Mouse (Mus musculus) liver, embryonic 13.5 days (tissue): ENCODE data around the gene Ppm1b. TPM values are rescaled to one million over a fixed set of nuclear protein-coding genes. Genes with fewer than 3 reads are reported as not detected.

Experiments
- ATAC-seq: fragments of 200-750 bp; cut with Nextera tagmentation; 2 replicates; pipeline ENCODE4 v1.8.0; 2017; ENCODE audit warnings: low read depth, mild to moderate bottlenecking, moderate number of reproducible peaks, moderate library complexity
- DNase-seq: peaks from one replicate; pipeline ENCODE4 v3.0.0; 2022
- H3K27ac ChIP-seq: fragments of 300-500 bp; sonication (generic); 2 replicates; pipeline ENCODE4 v1.5.1; 2015; ENCODE audit warnings: moderate library complexity, mild to moderate bottlenecking, inconsistent platforms
- H3K27me3 ChIP-seq: fragments of 300-500 bp; sonication (generic); 2 replicates; pipeline ENCODE4 v1.6.1; 2015; ENCODE audit warnings: mild to moderate bottlenecking, inconsistent platforms
- H3K36me3 ChIP-seq: fragments of 300-500 bp; sonication (generic); 2 replicates; pipeline ENCODE4 v1.6.1; 2015; ENCODE audit warnings: mild to moderate bottlenecking, inconsistent platforms
- H3K4me1 ChIP-seq: fragments of 300-500 bp; sonication (generic); replicated peaks from 2 replicates; pipeline ENCODE4 v1.6.1; 2015; ENCODE audit warnings: inconsistent platforms
- H3K4me2 ChIP-seq: fragments of 300-500 bp; sonication (generic); 2 replicates; pipeline ENCODE4 v1.6.1; 2015; ENCODE audit warnings: inconsistent platforms, mild to moderate bottlenecking, moderate library complexity
- H3K4me3 ChIP-seq: fragments of 300-500 bp; sonication (generic); replicated peaks from 2 replicates; pipeline ENCODE4 v1.5.1; 2015; ENCODE audit warnings: mild to moderate bottlenecking, inconsistent platforms
- H3K9ac ChIP-seq: fragments of 300-500 bp; sonication (generic); 2 replicates; pipeline ENCODE4 v1.6.1; 2015; ENCODE audit warnings: mild to moderate bottlenecking, inconsistent platforms
- H3K9me3 ChIP-seq: fragments of 300-500 bp; sonication (generic); replicated peaks from 2 replicates; pipeline ENCODE4 v1.6.1; 2016; ENCODE audit warnings: inconsistent platforms
- WGBS: fragments of 180-500 bp; shearing (Covaris S2); methylation state at CpG from one replicate; pipeline ENCODE4 v1.1.7; 2015; ENCODE audit not compliant: insufficient replicate concordance; 5-methylcytosine and 5-hydroxymethylcytosine counted together
- polyA plus RNA-seq: library from polyadenylated mRNA; unstranded; fragments of >200 nt; fragmentation: Nextera tagmentation; extraction: Ambion mirVana; gene quantifications from 2 replicates; pipeline ENCODE4 v1.2.1, GENCODE M21; 2015

The Ppm1b gene
- polyA plus RNA-seq, 1 experiment from 2014 or later: 47.2 TPM

DNA sequence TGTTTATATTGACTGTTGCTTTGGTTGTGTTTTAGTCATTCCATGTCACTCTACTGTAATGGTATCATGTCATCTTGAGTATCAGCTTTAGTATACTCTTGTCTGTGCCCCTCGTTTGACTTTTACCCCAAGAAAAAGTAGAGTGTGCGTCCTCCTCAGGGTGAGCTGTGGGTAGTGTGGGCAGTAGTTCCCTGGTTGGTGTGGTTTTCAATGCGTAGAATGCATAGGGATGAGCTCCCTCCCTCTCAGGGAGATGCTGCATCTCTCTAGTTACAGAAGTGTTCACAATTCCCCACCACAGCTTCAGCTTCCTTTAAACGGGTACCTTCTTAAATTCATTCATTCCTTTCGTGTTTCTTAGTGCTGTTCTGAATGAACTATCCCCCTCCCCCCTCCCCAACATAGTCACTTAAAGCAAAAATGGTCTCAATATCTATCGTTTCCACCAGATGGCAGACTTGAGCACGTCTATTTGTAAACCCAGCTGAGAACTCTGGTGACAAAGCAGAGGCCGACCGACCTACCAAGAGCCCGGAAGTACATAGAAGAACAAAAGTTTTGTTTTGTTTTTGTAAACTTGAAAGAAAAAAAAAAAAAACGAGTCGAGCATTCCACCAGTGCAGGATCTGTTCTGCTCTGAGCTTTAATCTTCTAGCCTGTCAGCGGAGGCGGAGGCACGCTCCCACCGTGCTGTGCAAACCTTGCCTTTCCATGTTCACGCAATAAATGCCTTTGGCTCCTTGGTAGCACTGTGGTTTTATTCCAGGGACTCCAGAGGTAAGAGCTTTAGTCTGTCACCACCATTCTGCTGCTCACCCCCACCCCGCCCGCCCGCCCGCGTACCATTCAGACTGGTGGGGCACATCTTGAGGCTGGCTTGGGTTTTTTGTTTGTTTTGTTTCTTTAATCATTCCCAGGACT lies 67.0 kb downstream of the Ppm1b start:
- ATAC-seq (no peak), DNase-seq (no peak)
- Histone ChIP-seq H3K4me1 (peaks cover 12% of the 10 kb centered on the region), H3K4me2 (no peak overlapping the region), H3K9me3 (no peaks in the 10 kb centered on the region), H3K4me3 (no peak overlapping the region), H3K9ac (no peak overlapping the region), H3K36me3 (no peaks in the 10 kb centered on the region), H3K27ac (no peak overlapping the region), H3K27me3 (no peaks in the 10 kb centered on the region)
- 61% methylated on average over 22 of the region's 22 CpGs for WGBS

DNA sequence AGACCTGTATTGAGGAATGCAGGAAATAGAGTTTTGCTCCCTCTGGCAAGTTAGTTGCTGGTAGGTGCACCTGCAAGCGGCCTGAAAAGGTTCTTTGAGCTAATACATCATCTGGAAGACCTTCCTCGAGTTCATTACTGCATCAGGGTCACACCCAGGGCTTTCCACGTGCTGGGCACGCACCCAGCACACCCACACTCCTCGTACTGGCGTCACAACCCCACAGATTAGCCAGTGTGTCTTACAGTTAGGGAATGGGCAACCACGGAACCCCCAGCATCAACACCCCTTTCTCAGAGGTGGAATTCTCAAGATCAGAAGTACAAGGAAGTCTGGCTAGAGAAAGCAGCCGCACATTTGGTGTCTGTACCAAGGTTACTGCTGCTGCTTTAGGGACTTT lies 67.7 kb downstream of the Ppm1b start:
- no peaks in the 10 kb centered on the region for H3K36me3 ChIP-seq
- H3K4me2 ChIP-seq: no peak overlapping the region
- no peak overlapping the region for H3K9ac ChIP-seq
- no peak overlapping the region for H3K4me3 ChIP-seq
- 87% methylated on average over 8 of the region's 8 CpGs for WGBS
- H3K27me3 ChIP-seq: no peaks in the 10 kb centered on the region
- DNase-seq (no peak), ATAC-seq (no peak)
- H3K9me3 ChIP-seq: no peaks in the 10 kb centered on the region
- H3K27ac ChIP-seq: no peak overlapping the region
- peaks cover 6% of the 10 kb centered on the region for H3K4me1 ChIP-seq

DNA sequence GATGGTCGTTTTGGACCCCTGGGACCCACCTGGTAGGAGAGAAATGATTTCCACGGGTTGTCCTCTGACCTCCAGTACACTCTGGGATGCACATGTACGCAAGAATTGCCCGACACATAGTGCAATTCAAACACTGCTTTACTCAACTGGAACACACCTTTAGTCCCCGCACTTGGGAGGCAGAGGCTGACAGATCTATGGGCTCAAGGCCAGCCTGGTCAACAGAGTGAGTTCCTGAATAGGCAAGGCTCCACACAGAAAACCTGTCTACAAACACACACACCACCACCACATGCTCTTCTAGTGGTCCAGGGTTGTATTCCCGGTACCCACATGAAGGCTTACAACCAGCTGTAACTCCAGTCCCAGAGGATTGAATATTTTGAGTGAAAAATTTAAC lies 68.6 kb downstream of the Ppm1b start:
- Histone ChIP-seq H3K27ac (no peak overlapping the region), H3K27me3 (no peaks in the 10 kb centered on the region), H3K4me2 (no peak overlapping the region), H3K36me3 (no peaks in the 10 kb centered on the region), H3K4me1 (0 out of 2 replicates have a peak, but pooled peaks cover 3% of the 10 kb centered on the region), H3K9me3 (no peaks in the 10 kb centered on the region), H3K9ac (no peak overlapping the region), H3K4me3 (no peak overlapping the region)
- WGBS: 79% methylated on average over 6 of the region's 6 CpGs
- DNase-seq (no peak), ATAC-seq (no peak)

DNA sequence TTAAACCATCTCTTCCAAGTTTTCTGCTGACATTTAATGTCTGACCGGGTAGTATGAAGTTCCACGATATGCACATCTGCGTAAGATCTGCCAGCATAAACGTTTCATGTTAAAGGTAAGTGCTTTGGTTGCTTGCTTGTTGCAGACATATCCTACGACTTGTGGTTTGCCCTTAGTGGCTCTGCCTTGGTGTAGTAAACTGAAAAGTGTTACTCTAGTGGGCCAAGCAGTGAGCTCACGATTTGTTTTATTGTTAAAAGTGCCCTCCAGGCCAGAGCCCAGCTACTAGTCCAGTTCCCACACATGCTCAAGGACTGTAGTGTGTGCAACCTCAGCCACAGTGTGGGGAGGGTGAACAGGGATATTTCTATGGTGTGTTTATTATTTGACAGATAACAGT lies 69.9 kb downstream of the Ppm1b start:
- H3K4me2 ChIP-seq: no peak overlapping the region
- no peak for ATAC-seq
- H3K4me1 ChIP-seq: 0 out of 2 replicates have a peak, but pooled peaks cover 3% of the 10 kb centered on the region
- WGBS: 84% methylated on average over 6 of the region's 6 CpGs
- H3K27ac ChIP-seq: no peak overlapping the region
- H3K36me3 ChIP-seq: no peaks in the 10 kb centered on the region
- H3K4me3 ChIP-seq: no peak overlapping the region
- no peak for DNase-seq
- no peaks in the 10 kb centered on the region for H3K9me3 ChIP-seq
- H3K9ac ChIP-seq: no peak overlapping the region
- H3K27me3 ChIP-seq: no peaks in the 10 kb centered on the region

DNA sequence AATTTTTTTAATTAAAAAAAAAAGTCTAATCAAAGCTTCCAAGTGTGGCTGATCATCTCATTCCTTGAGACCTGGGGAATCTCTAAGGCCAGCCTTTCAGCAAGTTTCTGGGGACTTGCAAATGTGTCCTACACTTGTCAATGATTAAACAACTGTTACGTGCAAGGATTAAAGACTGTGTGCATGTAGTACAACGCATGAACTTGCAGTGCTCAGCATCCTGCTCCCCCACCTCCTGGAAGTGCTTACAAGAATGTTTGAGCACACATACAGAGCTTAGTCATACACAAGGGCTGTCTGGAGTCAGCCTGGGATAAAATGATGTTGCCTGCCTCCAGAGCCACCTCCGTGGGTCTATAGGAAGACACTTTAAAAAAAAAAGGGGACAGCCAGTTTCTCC lies 70.7 kb downstream of the Ppm1b start:
- DNase-seq (no peak), ATAC-seq (no peak)
- Histone ChIP-seq H3K36me3 (no peaks in the 10 kb centered on the region), H3K4me1 (0 out of 2 replicates have a peak, but pooled peaks cover 3% of the 10 kb centered on the region), H3K4me2 (no peak overlapping the region), H3K9me3 (no peaks in the 10 kb centered on the region), H3K4me3 (no peak overlapping the region), H3K27ac (no peak overlapping the region), H3K9ac (no peak overlapping the region), H3K27me3 (no peaks in the 10 kb centered on the region)
- 75% methylated on average over 3 of the region's 3 CpGs for WGBS

DNA sequence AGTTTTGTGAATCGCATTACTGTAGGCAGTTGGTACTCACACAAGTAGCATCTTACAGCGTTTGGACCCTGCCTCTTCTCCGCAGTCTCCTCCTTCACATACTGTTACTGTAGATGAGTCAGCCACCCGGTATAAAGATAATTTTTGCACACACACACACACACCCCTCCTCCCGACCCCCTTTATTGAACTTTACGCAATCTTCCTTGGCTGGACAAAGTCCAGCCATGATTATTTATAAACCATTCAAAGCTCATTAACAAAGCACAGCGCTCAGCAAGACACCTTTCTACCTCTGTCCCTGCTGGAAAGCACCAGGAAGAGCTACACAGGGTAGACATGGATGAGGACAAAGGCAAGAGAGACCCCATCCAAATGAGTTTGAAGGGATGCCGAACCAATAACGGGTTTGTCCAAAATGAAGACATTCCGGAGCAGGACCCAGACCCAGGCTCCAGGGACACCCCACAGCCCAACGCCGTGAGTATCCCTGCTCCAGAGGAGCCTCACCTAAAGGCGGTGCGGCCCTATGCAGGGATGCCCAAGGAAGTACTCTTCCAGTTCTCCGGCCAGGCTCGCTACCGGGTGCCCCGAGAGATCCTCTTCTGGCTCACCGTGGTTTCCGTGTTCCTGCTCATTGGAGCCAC lies 71.7 kb downstream of the Ppm1b start, which contains the start of gene Slc3a1:
Gene Slc3a1 (plus strand): TSS at position 284 of the 647 bp plus-strand sequence.
- Histone ChIP-seq H3K9ac (no peak within 1 kb of the TSS), H3K27me3 (no peaks in the 10 kb centered on the region), H3K27ac (no peak within 1 kb of the TSS), H3K4me2 (no peak within 1 kb of the TSS), H3K9me3 (no peaks in the 10 kb centered on the region), H3K4me3 (no peak within 1 kb of the TSS), H3K36me3 (no peaks in the 10 kb centered on the region), H3K4me1 (0 out of 2 replicates have a peak, but pooled peaks cover 3% of the 10 kb centered on the region)
- ATAC-seq (no peak; the same call in 1 of the 2 replicates), DNase-seq (no peak)
- 86% methylated on average over 20 of the region's 20 CpGs for WGBS

DNA sequence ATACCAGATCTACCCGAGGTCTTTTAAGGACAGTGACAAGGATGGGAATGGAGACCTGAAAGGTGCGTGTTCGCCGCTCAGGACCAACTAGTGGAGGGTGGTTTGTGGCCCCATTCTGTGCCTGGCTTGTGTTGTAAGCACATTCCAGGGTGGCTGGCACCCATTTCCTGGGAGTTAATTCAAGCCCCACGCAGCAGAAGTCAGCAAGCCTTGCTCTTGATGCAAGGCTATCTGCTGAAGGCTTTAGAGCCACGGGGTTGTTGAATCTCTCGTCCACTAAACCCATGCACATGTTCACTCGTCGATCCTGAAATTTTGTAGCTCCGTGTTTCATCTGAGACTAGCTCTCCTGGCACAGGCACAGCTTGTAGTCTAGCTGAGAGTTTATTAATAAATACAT lies 72.3 kb downstream of the Ppm1b start:
- no peak for DNase-seq
- Histone ChIP-seq H3K4me3 (no peak overlapping the region), H3K27ac (no peak overlapping the region), H3K4me2 (no peak overlapping the region), H3K9ac (no peak overlapping the region), H3K36me3 (no peaks in the 10 kb centered on the region), H3K27me3 (no peaks in the 10 kb centered on the region), H3K9me3 (no peaks in the 10 kb centered on the region), H3K4me1 (0 out of 2 replicates have a peak, but pooled peaks cover 3% of the 10 kb centered on the region)
- WGBS: 81% methylated on average over 10 of the region's 10 CpGs
- no peak for ATAC-seq

DNA sequence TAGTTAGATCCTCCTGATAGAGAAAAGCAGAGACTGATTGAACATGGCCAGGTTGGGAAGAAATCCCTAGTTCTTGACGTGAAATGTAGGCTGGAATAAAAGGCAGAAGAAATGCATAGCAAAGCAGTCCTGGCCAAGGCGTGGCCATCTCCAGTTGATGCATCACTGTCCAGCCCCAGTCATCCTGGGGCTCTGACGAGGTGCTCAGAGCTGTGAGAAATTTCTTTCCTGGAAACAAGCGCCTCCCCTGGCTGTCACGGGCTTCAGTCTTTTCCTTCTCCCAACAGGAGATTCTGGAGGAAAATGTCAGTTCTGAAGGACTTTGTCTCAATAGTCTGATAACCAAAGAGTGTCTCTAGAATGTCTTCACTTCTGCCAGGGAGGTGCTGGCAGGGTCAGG lies 74.1 kb downstream of the Ppm1b start:
- Histone ChIP-seq H3K4me3 (no peak overlapping the region), H3K4me1 (0 out of 2 replicates have a peak, but pooled peaks cover 3% of the 10 kb centered on the region), H3K9me3 (no peaks in the 10 kb centered on the region), H3K27me3 (no peaks in the 10 kb centered on the region), H3K4me2 (no peak overlapping the region), H3K27ac (no peak overlapping the region), H3K36me3 (no peaks in the 10 kb centered on the region), H3K9ac (no peak overlapping the region)
- 60% methylated on average over 5 of the region's 5 CpGs for WGBS
- ATAC-seq (no peak), DNase-seq (no peak)

DNA sequence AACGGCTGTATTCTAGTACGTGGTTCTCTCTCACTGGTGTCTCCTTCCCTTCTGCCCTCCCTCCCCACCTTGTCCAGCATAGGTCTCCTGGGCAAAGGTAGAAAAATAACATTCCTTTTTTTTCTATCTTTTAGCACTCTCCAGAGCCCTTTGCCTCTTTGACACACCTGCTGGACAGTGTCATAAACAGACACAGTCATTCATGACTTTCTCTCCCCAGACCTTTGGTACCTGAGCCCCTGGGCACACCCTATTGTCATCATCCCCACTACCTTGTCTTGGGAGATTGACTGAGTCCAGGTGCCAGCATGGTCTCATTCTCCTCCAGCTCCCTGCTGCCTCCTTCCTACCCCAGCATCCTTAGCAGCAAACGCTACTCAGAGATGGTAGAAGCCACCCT lies 76.5 kb downstream of the Ppm1b start:
- no peak overlapping the region for H3K27ac ChIP-seq
- DNase-seq: no peak
- H3K9ac ChIP-seq: no peak overlapping the region
- no peaks in the 10 kb centered on the region for H3K27me3 ChIP-seq
- H3K9me3 ChIP-seq: no peaks in the 10 kb centered on the region
- H3K36me3 ChIP-seq: no peaks in the 10 kb centered on the region
- no peak for ATAC-seq
- no peak overlapping the region for H3K4me3 ChIP-seq
- 68% methylated on average over 3 of the region's 3 CpGs for WGBS
- no peaks in the 10 kb centered on the region for H3K4me1 ChIP-seq
- H3K4me2 ChIP-seq: no peak overlapping the region

DNA sequence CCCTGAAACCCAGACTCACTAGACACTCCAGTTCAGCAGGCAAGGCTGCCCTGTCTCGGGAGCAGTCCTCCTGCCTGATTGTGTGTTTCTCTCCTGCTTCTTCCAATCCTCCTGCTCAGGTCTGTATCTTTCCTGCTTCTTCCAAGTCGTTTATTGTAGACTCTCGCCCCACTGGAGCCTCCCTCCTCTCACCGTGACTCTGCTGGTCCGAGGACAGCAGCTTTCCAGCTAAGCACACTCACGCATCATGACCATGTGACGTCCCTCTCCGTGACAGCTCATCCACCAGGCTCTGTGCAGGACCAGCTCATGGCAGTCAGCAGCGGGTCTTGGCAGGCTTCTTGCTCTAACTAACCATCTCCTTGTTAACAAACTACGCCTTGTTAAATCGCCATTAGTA lies 77.5 kb downstream of the Ppm1b start:
- Histone ChIP-seq H3K4me3 (no peak overlapping the region), H3K4me2 (no peak overlapping the region), H3K4me1 (no peaks in the 10 kb centered on the region), H3K27me3 (no peaks in the 10 kb centered on the region), H3K9ac (no peak overlapping the region), H3K36me3 (no peaks in the 10 kb centered on the region), H3K9me3 (no peaks in the 10 kb centered on the region), H3K27ac (no peak overlapping the region)
- WGBS: 65% methylated on average over 11 of the region's 11 CpGs
- DNase-seq (no peak), ATAC-seq (no peak)

DNA sequence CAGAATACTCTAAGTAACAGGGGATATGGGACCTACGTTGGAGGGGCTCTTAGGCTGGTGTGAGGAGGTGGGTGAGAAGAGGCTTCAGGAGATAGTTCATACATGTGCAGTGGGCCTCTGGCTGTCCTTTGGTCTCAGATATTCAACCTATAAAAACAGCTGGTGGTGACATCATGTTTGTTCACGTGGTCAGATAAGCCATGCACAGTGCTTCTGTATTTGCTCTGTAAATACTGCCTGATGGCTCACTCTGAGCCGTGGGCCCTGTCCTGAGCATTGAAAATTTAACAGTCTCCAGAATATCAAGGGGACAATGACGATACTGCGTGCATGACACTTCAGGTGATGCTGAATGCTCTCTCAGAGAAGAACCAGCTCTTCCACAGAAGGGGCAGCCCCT lies 81.3 kb downstream of the Ppm1b start:
- H3K4me1 ChIP-seq: peaks cover 5% of the 10 kb centered on the region; the same call in 1 of the 2 replicates
- ATAC-seq: peak; percentile 53
- no peak overlapping the region for H3K27ac ChIP-seq
- no peaks in the 10 kb centered on the region for H3K36me3 ChIP-seq
- H3K27me3 ChIP-seq: no peaks in the 10 kb centered on the region
- no peak for DNase-seq
- H3K9ac ChIP-seq: no peak overlapping the region
- H3K4me2 ChIP-seq: no peak overlapping the region
- H3K4me3 ChIP-seq: no peak overlapping the region
- WGBS: 59% methylated on average over 5 of the region's 5 CpGs
- no peaks in the 10 kb centered on the region for H3K9me3 ChIP-seq
